Mouse (Mus musculus) stomach, postnatal 0 days (tissue): ENCODE data around the gene Tmem38b. TPM values are rescaled to one million over a fixed set of nuclear protein-coding genes. Genes with fewer than 3 reads are reported as not detected.

Experiments used
- ATAC-seq: fragments of 200-750 bp; cut with Nextera tagmentation; 2 replicates; pipeline ENCODE4 v1.8.0; 2017; ENCODE audit not compliant: low FRiP score, low TSS enrichment
- DNase-seq: peaks from one replicate; pipeline ENCODE4 v3.0.0-alpha.2; 2016; ENCODE audit warnings: low spot score
- H3K27ac ChIP-seq: fragments of 300-500 bp; sonication (generic); replicated peaks from 2 replicates; pipeline ENCODE4 v1.5.1; 2014; ENCODE audit warnings: mild to moderate bottlenecking, control low read depth
- H3K27me3 ChIP-seq: fragments of 300-500 bp; sonication (generic); 2 replicates; pipeline ENCODE4 v1.6.1; 2014; ENCODE audit warnings: low read length; ENCODE audit not compliant: control insufficient read depth, insufficient read depth
- H3K36me3 ChIP-seq: fragments of 300-500 bp; sonication (generic); 2 replicates; pipeline ENCODE4 v1.6.1; 2014; ENCODE audit warnings: low read length, mixed read lengths; ENCODE audit not compliant: control insufficient read depth, insufficient read depth
- H3K4me1 ChIP-seq: fragments of 300-500 bp; sonication (generic); replicated peaks from 2 replicates; pipeline ENCODE4 v1.6.1; 2014; ENCODE audit warnings: antibody characterized with exemption; ENCODE audit not compliant: control insufficient read depth, insufficient read depth
- H3K4me2 ChIP-seq: fragments of 300-500 bp; sonication (generic); replicated peaks from 2 replicates; pipeline ENCODE4 v1.6.1; 2014; ENCODE audit warnings: low read depth, mild to moderate bottlenecking, control low read depth, moderate library complexity
- H3K4me3 ChIP-seq: fragments of 300-500 bp; sonication (generic); 2 replicates; pipeline ENCODE4 v1.5.1; 2014; ENCODE audit warnings: low read depth, low read length, control low read depth
- H3K9ac ChIP-seq: fragments of 300-500 bp; sonication (generic); 2 replicates; pipeline ENCODE4 v1.6.1; 2014; ENCODE audit warnings: mild to moderate bottlenecking, low read length, control low read depth, mixed read lengths
- H3K9me3 ChIP-seq: fragments of 300-500 bp; sonication (generic); 2 replicates; pipeline ENCODE4 v1.6.1; 2016; ENCODE audit warnings: low read length; ENCODE audit not compliant: control insufficient read depth
- CTCF ChIP-seq: IDR thresholded peaks from 2 replicates; pipeline ENCODE4 v1.5.1; 2016; ENCODE audit warnings: antibody characterized with exemption, low read depth, mild to moderate bottlenecking, moderate library complexity
- EP300 ChIP-seq: optimal IDR thresholded peaks from 2 replicates; pipeline ENCODE3; 2016; ENCODE audit warnings: antibody characterized with exemption
- WGBS: fragments of 180-500 bp; shearing (Covaris S2); extraction: QIAGEN DNeasy Blood & Tissue Kit; methylation state at CpG from one replicate; pipeline ENCODE4 v1.1.7; 2014; 5-methylcytosine and 5-hydroxymethylcytosine counted together
- polyA plus RNA-seq: library from polyadenylated mRNA; unstranded; fragments of >200 nt; fragmentation: Nextera tagmentation; extraction: Ambion mirVana; gene quantifications from 2 replicates; pipeline ENCODE4 v1.2.1, GENCODE M21; 2015

Gene Tmem38b
- polyA plus RNA-seq = 10.5 and 10.8 TPM in 2 replicates

- Histone ChIP-seq H3K27ac (0 out of 2 replicates have a peak within 1 kb of the TSS, but pooled peaks have one; percentile 49), H3K27me3 (no peaks in the 10 kb centered on the region), H3K9ac (peak within 1 kb of the TSS; percentile 83), H3K4me2 (peak within 1 kb of the TSS; percentile 80), H3K4me3 (peak within 1 kb of the TSS; percentile 93), H3K4me1 (0 out of 2 replicates have a peak, but pooled peaks cover 3% of the 10 kb centered on the region), H3K9me3 (no peaks in the 10 kb centered on the region), H3K36me3 (no peaks in the 10 kb centered on the region)
- peak; percentile 89 for DNase-seq
- peak; percentile 85 for ATAC-seq
- WGBS = under 1% methylated on average over 43 of the region's 55 CpGs
- peak; percentile 50 for TF ChIP-seq CTCF
- TF ChIP-seq EP300 = no peak
These were observed at the start of gene Tmem38b for GRCm38 (mm10) chr4:53825821-53826605. Tmem38b (plus strand) TSS chr4:53826045.

- Histone ChIP-seq H3K4me1 (no peaks in the 10 kb centered on the region), H3K9ac (no peak overlapping the region), H3K27me3 (no peaks in the 10 kb centered on the region), H3K4me2 (no peak overlapping the region), H3K4me3 (no peak overlapping the region), H3K27ac (no peak overlapping the region), H3K9me3 (no peaks in the 10 kb centered on the region), H3K36me3 (no peaks in the 10 kb centered on the region)
- TF ChIP-seq EP300 (no peak), CTCF (no peak)
- 66% methylated on average over 4 of the region's 4 CpGs for WGBS
- ATAC-seq = no peak
- no peak for DNase-seq
These were observed 44.4 kb upstream of the Tmem38b start for GRCm38 (mm10) chr4:53781396-53781795.

- 37% methylated on average over 14 of the region's 14 CpGs for WGBS
- DNase-seq (no peak), ATAC-seq (no peak)
- Histone ChIP-seq H3K36me3 (no peaks in the 10 kb centered on the region), H3K27me3 (no peaks in the 10 kb centered on the region), H3K9ac (no peak overlapping the region), H3K9me3 (no peaks in the 10 kb centered on the region), H3K4me2 (no peak overlapping the region), H3K27ac (no peak overlapping the region), H3K4me1 (no peaks in the 10 kb centered on the region), H3K4me3 (no peak overlapping the region)
- TF ChIP-seq EP300 (no peak), CTCF (no peak)
These were observed 43.4 kb upstream of the Tmem38b start for GRCm38 (mm10) chr4:53782216-53783070.

- Histone ChIP-seq H3K9ac (no peak overlapping the region), H3K4me2 (no peak overlapping the region), H3K36me3 (no peaks in the 10 kb centered on the region), H3K27ac (no peak overlapping the region), H3K27me3 (no peaks in the 10 kb centered on the region), H3K4me1 (no peaks in the 10 kb centered on the region), H3K9me3 (no peaks in the 10 kb centered on the region), H3K4me3 (no peak overlapping the region)
- ATAC-seq (no peak), DNase-seq (no peak)
- 81% methylated on average over 15 of the region's 15 CpGs for WGBS
- no peak for TF ChIP-seq EP300
- TF ChIP-seq CTCF = no peak
These were observed 40.0 kb upstream of the Tmem38b start for GRCm38 (mm10) chr4:53785746-53786398.

- WGBS = 63% methylated on average over 5 of the region's 5 CpGs
- H3K36me3 ChIP-seq = no peaks in the 10 kb centered on the region
These were observed 39.0 kb upstream of the Tmem38b start for GRCm38 (mm10) chr4:53786851-53787250.

More at GRCm38 (mm10) chr4:53786851-53787250, 39.0 kb upstream of the Tmem38b start:
- DNase-seq (no peak), ATAC-seq (no peak)
- H3K27ac ChIP-seq = no peak overlapping the region
- H3K27me3 ChIP-seq = no peaks in the 10 kb centered on the region
- no peak overlapping the region for H3K4me3 ChIP-seq
- H3K4me1 ChIP-seq = no peaks in the 10 kb centered on the region
- H3K9me3 ChIP-seq = no peaks in the 10 kb centered on the region
- TF ChIP-seq CTCF (no peak), EP300 (no peak)
- H3K9ac ChIP-seq = no peak overlapping the region
- no peak overlapping the region for H3K4me2 ChIP-seq
